Mouse (Mus musculus) cerebellum, adult 11-12 months (tissue): ENCODE data around the gene Syde1.
"Not testable (repeated sequence)": the region's sequence is repeated elsewhere in the genome, so short reads cannot be mapped to it uniquely, and the experiment has no call there.

Experiments
- DNase-seq: peaks from one replicate; pipeline ENCODE4 v3.0.0; 2022

Syde1 gene

DNA sequence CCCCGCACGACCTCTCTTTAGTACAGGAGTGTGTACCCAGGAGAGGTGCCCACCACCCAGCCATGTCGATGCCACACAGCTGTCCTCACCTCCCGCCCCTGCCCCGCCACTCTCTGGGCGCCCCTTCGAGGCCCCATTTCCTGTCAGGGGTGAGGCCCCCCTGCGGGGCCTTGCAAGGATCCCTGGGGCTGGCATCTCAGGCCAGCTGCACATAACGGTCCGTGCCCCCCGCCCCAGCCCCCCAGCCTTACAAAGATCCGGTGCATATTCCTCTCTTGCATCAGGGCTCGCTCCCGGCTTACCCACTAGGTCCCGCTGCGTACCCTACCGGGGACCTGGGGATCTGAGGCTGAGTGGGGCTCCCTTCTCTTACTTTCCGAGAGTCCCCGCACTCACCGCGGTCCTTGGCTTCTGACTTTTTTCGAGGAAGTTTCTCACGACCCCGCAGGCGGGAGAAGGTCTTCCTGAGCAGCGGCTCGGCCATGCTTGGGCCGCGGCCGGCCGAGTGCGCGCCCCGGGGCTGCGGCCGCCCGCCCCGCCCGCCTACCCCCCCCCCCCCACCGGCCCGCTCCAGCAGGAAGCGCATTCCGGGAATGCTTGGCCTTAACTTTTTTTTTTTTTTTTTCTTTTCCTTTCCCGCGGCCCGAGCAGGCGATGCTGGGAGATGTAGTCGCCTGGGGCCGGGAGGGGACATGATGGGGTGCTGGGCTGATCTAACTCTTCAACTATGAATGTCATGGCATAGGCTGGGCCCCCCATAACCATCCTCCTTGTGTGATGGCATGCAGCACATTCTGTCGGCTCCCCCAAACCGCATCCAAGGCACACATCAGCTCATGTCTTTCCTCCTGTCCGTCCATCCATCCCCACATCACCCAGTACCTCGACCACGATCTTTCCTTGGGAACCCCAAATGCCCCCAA, at the start of gene Syde1:
TSS of gene Syde1 (minus strand) at position 559 of the 923 bp plus-strand sequence.
- peak; percentile 32 for DNase-seq

- no peak for DNase-seq
These were observed 40.5 kb upstream of the Syde1 start for GRCm38 (mm10) chr10:78632311-78632710.

DNA sequence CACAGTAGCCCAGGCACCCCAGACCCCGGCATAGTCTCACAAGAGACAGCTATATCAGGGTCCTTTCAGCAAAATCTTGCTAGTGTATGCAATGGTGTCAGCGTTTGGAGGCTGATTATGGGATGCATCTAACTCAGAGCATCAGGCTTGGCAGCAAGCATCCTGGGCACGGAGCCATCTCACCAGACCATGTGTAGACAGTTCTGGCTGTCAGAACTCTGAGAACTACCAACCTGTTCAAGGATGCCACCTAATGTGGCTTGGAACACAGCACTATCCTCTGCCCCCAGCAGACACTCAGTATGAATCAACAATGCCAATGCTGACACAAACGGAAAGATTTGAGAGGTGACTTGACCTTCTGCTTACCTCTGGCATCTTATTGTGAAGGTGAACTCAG, 38.4 kb upstream of the Syde1 start:
- DNase-seq = peak; percentile 46

DNA sequence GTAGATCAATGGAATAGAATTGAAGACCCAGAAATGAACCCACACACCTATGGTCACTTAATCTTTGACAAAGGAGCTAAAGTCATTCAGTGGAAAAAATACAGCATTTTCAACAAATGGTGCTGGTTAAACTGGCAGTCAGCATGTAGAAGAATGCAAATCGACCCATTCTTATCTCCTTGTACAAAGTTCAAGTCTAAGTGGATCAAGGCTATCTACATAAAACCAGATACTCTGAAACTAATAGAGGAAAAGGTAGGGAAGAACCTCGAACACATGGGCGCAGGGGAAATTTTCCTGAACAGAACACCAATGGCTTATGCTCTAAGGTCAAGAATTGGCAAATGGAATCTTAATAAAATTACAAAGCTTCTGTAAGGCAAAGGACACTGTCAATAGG, 31.4 kb upstream of the Syde1 start:
- not testable (repeated sequence) for DNase-seq

DNA sequence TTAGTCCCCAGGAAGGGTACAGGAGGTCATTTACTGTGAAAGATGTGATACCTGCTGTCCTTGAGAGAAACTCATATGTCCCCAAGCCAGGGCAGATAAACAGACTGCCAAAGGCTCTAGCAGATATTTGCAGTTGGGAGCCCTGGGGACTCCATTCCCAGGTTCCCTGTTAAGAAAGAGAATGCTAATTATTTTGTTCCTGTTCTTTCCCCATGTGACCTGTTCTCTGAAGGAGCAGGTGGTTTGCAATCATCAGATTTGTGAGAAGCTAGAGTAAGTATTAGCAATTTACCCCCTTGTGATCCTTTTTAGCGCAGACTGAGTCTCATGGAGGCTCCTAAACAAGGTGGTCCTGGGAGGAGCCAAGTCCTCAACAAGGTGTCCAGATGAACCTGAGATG, 26.2 kb upstream of the Syde1 start, which contains the start of gene Olfr1357:
TSS of gene Olfr1357 (minus strand) at position 101 of the 400 bp plus-strand sequence.
- no peak for DNase-seq

GRCm38 (mm10) chr10:78607602-78608001, 15.8 kb upstream of the Syde1 start:
- no peak for DNase-seq

DNA sequence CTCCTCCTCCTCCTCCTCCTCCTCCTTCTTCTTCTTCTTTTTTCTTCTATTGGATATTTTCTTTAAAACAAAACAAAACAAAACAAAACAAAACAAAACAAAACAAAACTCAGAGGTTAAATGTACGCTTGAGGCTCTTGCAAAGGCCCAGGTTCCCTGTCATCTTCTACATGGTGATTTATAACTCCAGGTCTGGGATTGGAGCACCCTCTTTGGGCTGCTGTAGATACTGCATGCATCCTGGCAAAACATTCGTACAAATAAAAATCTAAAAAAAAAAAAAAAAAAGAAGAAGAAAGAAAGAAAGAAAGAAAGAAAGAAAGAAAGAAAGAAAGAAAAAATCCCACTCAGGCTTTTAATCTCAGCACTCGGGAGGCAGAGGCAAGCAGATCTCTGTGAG, 13.3 kb upstream of the Syde1 start:
- peak; percentile 28 for DNase-seq

GRCm38 (mm10) chr10:78599865-78600264, 8.1 kb upstream of the Syde1 start:
- DNase-seq = no peak

DNA sequence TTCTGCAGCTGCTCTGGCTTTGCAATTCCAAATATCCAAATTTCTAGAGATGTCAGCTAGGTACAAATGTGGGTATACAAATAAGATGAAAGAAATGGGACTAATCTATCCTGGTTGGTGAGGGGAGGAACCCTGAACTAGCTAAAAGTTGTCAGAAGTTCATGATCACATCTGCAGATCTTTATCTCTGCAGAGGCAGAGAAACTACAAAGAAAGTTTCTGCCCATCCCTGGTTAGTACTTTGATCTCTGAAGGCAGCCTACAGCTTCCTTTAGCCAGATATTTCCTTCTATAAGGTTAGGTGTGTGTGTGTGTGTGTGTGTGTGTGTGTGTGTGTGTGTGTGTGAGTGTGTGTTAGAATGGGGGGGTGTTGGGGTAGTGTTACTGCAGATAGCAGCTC, 2.8 kb upstream of the Syde1 start:
- DNase-seq = no peak

DNA sequence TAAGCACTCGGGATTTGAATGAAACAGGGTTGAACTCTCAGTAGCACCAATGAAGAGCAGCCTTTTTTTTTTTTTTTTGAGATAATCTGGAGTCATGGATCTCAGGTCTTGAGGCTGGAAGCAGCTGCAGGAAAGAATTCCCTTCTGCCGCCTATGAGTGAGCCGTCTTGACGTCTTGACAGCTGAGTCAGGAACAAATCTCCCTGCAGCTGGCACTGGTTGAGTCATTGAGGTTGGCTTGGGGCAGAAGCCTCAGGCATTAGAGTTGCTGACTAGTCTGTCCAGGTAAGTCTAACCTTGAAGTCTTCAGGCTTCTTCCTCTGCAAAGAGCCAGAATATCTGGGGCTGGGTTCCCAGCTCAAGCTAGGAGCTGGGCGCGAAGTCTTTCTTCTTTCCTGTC, 2.4 kb upstream of the Syde1 start:
- DNase-seq = no peak

- DNase-seq = no peak
These were observed 2.0 kb upstream of the Syde1 start for GRCm38 (mm10) chr10:78593736-78594135.

GRCm38 (mm10) chr10:78592856-78593379, 1.2 kb upstream of the Syde1 start:
- DNase-seq = no peak

- peak; percentile 18 for DNase-seq
These were observed 1.0 kb downstream of the Syde1 start for GRCm38 (mm10) chr10:78590744-78591143.

- peak; percentile 17 for DNase-seq
These were observed 1.9 kb downstream of the Syde1 start for GRCm38 (mm10) chr10:78589901-78590300.

- DNase-seq = peak; percentile 8
These were observed 2.5 kb downstream of the Syde1 start for GRCm38 (mm10) chr10:78589291-78589690.

DNA sequence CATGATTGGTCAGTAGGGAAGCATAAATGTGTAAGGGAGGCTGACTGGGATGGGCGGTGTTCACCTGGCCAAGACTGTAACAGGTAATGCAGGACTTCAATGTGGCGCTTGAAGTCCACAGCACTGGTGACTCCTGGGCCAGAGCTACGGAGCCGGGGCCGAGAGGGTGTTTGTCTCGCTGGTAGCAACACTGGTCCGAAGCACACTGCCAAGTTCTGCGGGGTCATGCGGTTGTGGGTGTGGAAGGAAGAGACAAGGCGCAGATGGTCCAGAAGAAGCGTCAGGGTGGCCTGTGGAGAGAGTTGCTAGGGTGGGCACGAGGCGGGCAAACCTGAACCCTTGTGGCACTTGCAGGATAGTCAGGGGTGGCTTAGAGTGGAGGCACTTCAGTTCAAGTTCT, 5.7 kb downstream of the Syde1 start:
- peak; percentile 13 for DNase-seq

- DNase-seq = peak; percentile 13
These were observed 6.2 kb downstream of the Syde1 start for GRCm38 (mm10) chr10:78585606-78586005.

DNA sequence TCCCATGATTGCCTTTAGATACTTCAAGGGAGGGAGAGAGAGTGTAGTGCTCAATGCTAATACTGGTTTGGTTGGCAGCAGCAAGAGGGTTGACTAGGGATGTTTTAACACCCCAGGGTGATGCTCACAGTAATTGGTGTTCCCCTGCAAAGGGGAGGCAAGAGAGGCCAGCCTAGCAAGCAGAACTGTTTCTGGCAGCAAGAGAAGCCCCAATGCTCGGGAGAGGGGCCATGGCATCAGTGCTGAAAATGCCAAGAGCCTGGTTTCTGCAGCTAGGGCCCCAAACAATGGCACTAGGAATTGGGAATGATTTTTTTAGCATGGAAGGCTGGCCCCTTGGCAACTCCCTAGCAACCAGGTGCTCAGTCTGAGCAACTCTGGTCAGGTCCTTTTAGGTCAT, 6.8 kb downstream of the Syde1 start:
- no peak for DNase-seq

DNA sequence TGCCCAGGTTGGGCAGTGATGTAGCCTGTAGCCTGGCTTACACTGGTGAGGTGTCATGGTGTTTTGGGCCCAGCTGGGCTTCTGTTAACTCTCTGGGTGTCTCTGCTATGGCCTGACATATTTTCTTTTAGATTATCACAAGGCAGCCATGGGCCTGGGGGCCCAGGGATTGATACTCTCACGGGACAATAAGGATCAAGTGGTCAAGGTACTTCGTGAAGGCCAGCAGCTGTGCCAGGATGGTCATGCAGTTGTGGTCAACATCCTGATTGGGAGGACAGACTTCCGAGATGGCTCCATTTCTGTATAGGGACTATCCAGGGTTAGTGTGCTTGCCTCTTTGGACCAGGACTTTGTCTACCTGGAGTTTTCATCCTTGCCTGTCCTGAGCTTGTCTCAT, 7.8 kb downstream of the Syde1 start:
- DNase-seq = no peak

GRCm38 (mm10) chr10:78583347-78583746, 8.4 kb downstream of the Syde1 start:
- peak; percentile 7 for DNase-seq

DNA sequence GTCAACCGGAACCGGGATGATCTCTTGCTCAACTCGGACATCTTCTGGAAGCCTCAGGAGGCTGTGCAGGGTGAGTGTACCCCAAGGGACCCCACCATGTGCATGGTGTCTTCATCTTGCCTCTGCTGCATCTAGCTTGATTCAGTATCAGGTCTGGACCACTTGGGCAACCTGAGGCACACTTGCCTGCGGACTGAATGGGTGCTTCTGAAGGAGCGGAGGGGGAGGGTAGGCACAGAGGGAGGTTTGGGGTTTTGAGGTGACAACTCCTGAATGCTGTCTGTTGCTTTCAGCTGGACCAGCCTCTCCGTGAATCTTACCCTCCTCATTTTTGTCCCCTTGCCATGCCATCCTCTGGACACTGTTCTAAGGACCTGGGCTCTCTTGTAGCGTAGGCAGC, 10.6 kb downstream of the Syde1 start:
- no peak for DNase-seq

DNA sequence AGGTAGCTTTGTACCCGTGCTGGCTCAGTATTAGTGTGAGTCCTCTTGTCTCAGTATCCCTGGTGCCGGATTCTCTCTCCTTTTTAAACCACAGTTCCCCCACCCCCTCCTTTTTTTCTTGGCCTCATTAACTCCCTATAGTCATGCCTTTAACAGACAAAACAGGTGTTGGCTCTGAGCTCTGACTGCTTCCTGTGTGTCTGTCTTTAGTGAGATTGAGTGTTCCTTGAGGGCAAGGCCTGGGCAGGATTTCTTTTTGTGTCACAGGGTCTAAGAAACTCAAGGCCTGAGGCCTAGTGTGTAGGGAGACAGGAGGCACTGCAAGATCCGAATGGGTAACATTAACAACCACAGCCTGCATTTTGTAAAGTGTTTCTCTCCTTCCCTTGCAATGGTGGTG, 13.6 kb downstream of the Syde1 start:
- no peak for DNase-seq

DNA sequence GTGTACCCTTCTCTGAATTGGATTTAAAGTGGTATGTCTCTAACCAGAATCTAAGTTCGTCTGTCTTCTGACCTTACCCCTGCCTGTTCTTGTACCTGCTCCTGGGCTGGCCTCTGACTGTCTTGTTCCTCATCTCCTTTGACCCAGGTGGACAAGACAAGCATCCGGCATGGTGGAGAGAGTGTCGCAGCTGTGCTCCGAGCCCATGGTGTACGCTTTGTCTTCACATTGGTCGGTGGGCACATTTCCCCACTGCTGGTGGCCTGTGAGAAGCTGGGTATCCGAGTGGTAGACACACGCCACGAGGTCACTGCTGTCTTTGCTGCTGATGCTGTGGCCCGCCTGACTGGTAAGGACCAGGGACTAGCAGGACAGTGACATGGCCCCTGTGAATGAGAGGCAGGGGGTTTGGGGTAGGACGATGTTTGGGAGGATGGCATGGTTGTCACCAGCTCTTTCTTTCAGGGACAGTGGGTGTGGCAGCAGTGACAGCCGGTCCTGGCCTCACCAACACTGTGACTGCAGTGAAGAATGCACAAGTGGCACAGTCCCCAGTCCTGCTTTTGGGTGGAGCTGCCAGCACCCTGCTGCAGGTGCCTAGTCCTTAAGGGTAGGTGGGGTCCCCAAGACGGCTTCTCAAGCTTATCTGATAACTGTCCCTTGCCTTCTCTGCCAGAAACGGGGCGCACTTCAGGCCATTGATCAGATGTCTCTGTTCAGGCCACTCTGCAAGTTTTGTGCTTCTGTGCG, 15.2 kb downstream of the Syde1 start:
- peak; percentile 61 for DNase-seq

- peak; percentile 97 for DNase-seq
These were observed 16.1 kb downstream of the Syde1 start for GRCm38 (mm10) chr10:78575690-78576089.
